8 mouse cellular contexts compared by ENCODE assay signal in the genomic region with DNA sequence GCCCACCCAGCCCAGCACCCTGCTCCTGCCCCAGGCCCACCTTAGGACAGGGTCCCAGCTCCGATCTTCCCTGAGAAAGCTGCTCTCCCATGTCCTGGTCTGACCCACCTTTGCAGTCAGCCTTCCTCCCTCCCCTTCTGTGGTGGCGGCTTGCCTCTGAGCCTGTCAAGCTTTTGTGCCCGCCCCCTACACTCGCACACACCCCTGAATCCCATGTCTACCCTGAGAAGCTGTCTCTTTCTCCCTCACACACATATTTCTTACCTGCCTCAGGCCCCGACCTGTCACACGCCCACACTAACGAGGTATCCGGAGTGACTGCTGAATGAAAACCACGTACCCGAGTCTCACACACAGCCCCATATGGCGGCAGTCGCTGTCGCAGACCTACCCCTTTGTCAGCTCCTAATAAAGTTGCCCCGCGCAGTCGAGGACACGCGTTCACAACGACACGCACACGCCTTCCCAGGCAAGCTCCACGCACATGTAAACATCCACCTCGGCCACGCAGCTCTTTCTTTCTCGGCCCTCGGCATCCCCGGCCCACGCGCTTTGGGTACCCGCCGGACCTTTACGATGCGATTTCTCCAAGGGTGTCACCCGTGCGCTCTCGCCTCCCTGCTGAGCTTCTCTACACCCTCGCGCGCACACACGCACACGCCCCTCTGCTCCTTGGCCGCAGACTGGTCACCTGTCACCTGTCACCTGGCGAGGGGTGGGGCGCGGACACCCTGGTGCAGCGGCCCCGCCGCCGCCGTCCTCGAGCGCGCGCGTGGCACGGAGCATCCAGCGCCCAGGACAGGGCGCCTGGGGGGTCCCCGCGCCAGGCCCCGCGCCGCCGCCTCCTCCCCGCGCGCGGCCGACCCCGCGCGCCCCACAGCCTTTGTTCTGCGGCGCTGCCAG. TPM values are rescaled to one million over a fixed set of nuclear protein-coding genes. Genes with fewer than 3 reads are reported as not detected.
A peak's percentile ranks its signal among the peaks of the same experiment; 100 is the strongest.
DNase-seq lines count a peak whose midpoint lies in the region; ATAC-seq lines count a peak whose summit lies in the region.

No protein-coding gene starts in this region.

- peak overlapping the region; percentile 98 for H3K9ac ChIP-seq in forebrain, embryonic 13.5 days
- H3K9ac ChIP-seq in midbrain, embryonic 16.5 days (ENCODE audit: low read depth, low read length) = peak overlapping the region; percentile 99

- WGBS in forebrain, embryonic 13.5 days = 2% methylated on average over 70 of the region's 74 CpGs
- 1% methylated on average over 44 of the region's 74 CpGs for WGBS in midbrain, embryonic 16.5 days

- peak; percentile 43 for DNase-seq in layer of hippocampus, adult 9-11 months
- no peak for DNase-seq in layer of hippocampus, adult 9-10 months (ENCODE audit: low spot score)
- DNase-seq in cerebellum, postnatal 10 days = peak; percentile 77 to 79
- DNase-seq in left cerebral cortex, postnatal 14 days (ENCODE audit: low spot score in 2 of 2) = peak; percentile 45 to 56
- DNase-seq in urinary bladder, adult 2 months (ENCODE audit: low spot score) = no peak
- DNase-seq in ovary, adult 18-20 months (ENCODE audit: low spot score) = no peak

- H3K4me3 ChIP-seq in forebrain, embryonic 13.5 days = peak overlapping the region; percentile 94
- H3K4me3 ChIP-seq in midbrain, embryonic 16.5 days (ENCODE audit: low read depth, low read length) = peak overlapping the region; percentile 96

- H3K36me3 ChIP-seq in forebrain, embryonic 13.5 days (ENCODE audit: poor library complexity, severe bottlenecking) = 0 out of 2 replicates have a peak, but pooled peaks cover 1% of the 10 kb centered on the region
- H3K36me3 ChIP-seq in midbrain, embryonic 16.5 days (ENCODE audit: control insufficient read depth, insufficient read depth, low read length) = no peaks in the 10 kb centered on the region

- peak; percentile 66 for ATAC-seq in forebrain, embryonic 13.5 days
- peak; percentile 72 for ATAC-seq in midbrain, embryonic 16.5 days

- H3K4me1 ChIP-seq in forebrain, embryonic 13.5 days = peaks cover 46% of the 10 kb centered on the region
- H3K4me1 ChIP-seq in midbrain, embryonic 16.5 days (ENCODE audit: control insufficient read depth, insufficient read depth, low read length) = peaks cover 40% of the 10 kb centered on the region

- peak overlapping the region; percentile 84 for H3K4me2 ChIP-seq in forebrain, embryonic 13.5 days
- peak overlapping the region; percentile 78 for H3K4me2 ChIP-seq in midbrain, embryonic 16.5 days (ENCODE audit: low read length)

- H3K27ac ChIP-seq in forebrain, embryonic 13.5 days = peak overlapping the region; percentile 94
- H3K27ac ChIP-seq in midbrain, embryonic 16.5 days (ENCODE audit: low read length) = peak overlapping the region; percentile 98

- H3K27me3 ChIP-seq in forebrain, embryonic 13.5 days = no peaks in the 10 kb centered on the region; the same call in 1 of the 2 replicates
- H3K27me3 ChIP-seq in midbrain, embryonic 16.5 days (ENCODE audit: control insufficient read depth, insufficient read depth, low read depth, low read length) = no peaks in the 10 kb centered on the region

- intact Hi-C loops in left cerebral cortex, postnatal 14 days (cut with DNase I) = no loop called here

- no peaks in the 10 kb centered on the region for H3K9me3 ChIP-seq in forebrain, embryonic 13.5 days (replicated peaks)
- no peaks in the 10 kb centered on the region for H3K9me3 ChIP-seq in midbrain, embryonic 16.5 days (replicated peaks; ENCODE audit: control insufficient read depth, low read length, poor library complexity, severe bottlenecking)

RNA-seq across cellular contexts. Expression of gene Podxl2, which starts 0.6 kb away (rescaled TPM):
- 355 and 357 TPM in 2 replicates for polyA plus RNA-seq in forebrain, embryonic 13.5 days (2015; fragmentation: Nextera tagmentation; extraction: Ambion mirVana)
- 100 to 1,000 TPM; 191 to 243 TPM for total RNA-seq in left cerebral cortex, postnatal 14 days (2021)
- 662 and 671 TPM in 2 replicates for polyA plus RNA-seq in midbrain, embryonic 16.5 days (2015; fragmentation: Nextera tagmentation; extraction: Ambion mirVana)
- 23.2 and 24.2 TPM in 2 replicates for polyA plus RNA-seq in urinary bladder, adult 2 months (2012; rRNA removed)

RNA-seq across cellular contexts. Expression of gene Mcm2, which starts 24.4 kb away (rescaled TPM):
- polyA plus RNA-seq in forebrain, embryonic 13.5 days (2015; fragmentation: Nextera tagmentation; extraction: Ambion mirVana) = 133 and 157 TPM in 2 replicates
- 1 to 10 TPM; 3.6 to 3.8 TPM for total RNA-seq in left cerebral cortex, postnatal 14 days (2021)
- 16.2 and 20.7 TPM in 2 replicates for polyA plus RNA-seq in midbrain, embryonic 16.5 days (2015; fragmentation: Nextera tagmentation; extraction: Ambion mirVana)
- polyA plus RNA-seq in urinary bladder, adult 2 months (2012; rRNA removed) = 10.0 and 14.5 TPM in 2 replicates

RNA-seq across cellular contexts. Expression of gene Tpra1, which starts 27.8 kb away (rescaled TPM):
- polyA plus RNA-seq in forebrain, embryonic 13.5 days (2015; fragmentation: Nextera tagmentation; extraction: Ambion mirVana) = 45.4 and 53.9 TPM in 2 replicates
- 10 to 100 TPM; 39.7 to 45.2 TPM for total RNA-seq in left cerebral cortex, postnatal 14 days (2021)
- polyA plus RNA-seq in midbrain, embryonic 16.5 days (2015; fragmentation: Nextera tagmentation; extraction: Ambion mirVana) = 88.4 and 99.6 TPM in 2 replicates
- polyA plus RNA-seq in urinary bladder, adult 2 months (2012; rRNA removed) = 88.4 and 107 TPM in 2 replicates

RNA-seq across cellular contexts. Expression of gene Abtb1, which starts 32.4 kb away (rescaled TPM):
- polyA plus RNA-seq in forebrain, embryonic 13.5 days (2015; fragmentation: Nextera tagmentation; extraction: Ambion mirVana) = 32.0 and 32.3 TPM in 2 replicates
- total RNA-seq in left cerebral cortex, postnatal 14 days (2021) = 10 to 100 TPM; 32.6 to 34.6 TPM
- 37.3 and 40.7 TPM in 2 replicates for polyA plus RNA-seq in midbrain, embryonic 16.5 days (2015; fragmentation: Nextera tagmentation; extraction: Ambion mirVana)
- 48.1 and 51.8 TPM in 2 replicates for polyA plus RNA-seq in urinary bladder, adult 2 months (2012; rRNA removed)

Comparison
In these comparisons a context has a peak if more than half of its experiments do, and no peak if none do; other contexts are left out.
1. DNase-seq: peak in layer of hippocampus, adult 9-11 months (single experiment), cerebellum, postnatal 10 days (2 of 2) and left cerebral cortex, postnatal 14 days (2 of 2); none in layer of hippocampus, adult 9-10 months (single experiment), urinary bladder, adult 2 months (single experiment) and ovary, adult 18-20 months (single experiment).
2. RNA of gene Podxl2, which starts 0.6 kb away (polyA plus RNA-seq): 662 to 671 TPM in midbrain, embryonic 16.5 days and 355 to 357 TPM in forebrain, embryonic 13.5 days; 23.2 to 24.2 TPM in urinary bladder, adult 2 months; every median in the first group is over 10 times any median in the second.